In genomic region chr15:84241520-84241919, GRCm38 (mm10) we compare ENCODE assay signal across 18 mouse cellular contexts. TPM values are rescaled to one million over a fixed set of nuclear protein-coding genes. Genes with fewer than 3 reads are reported as not detected.
DNase-seq lines count a peak whose midpoint lies in the region; ATAC-seq and TF ChIP-seq lines count a peak whose summit lies in the region.
"Had no signal": no experiment of that assay in that cellular context is flagged by ENCODE, and none has a peak within 500 bp of the region (broad histone marks: within the 10 kb centered on the region; RNA-seq: fewer than 3 reads in every experiment).

No protein-coding gene starts in this region.

- H3K9ac ChIP-seq in heart, embryonic 13.5 days: peak overlapping the region; percentile 30
- H3K9ac ChIP-seq in heart, adult 2 months (ENCODE audit: low read depth, low read length): no peak overlapping the region
- no peak overlapping the region for H3K9ac ChIP-seq in midbrain, embryonic 11.5 days (ENCODE audit: low read length)
- no peak overlapping the region for H3K9ac ChIP-seq in midbrain, postnatal 0 days (replicated peaks; ENCODE audit: low read length, poor library complexity, severe bottlenecking)
- H3K9ac ChIP-seq: embryonic facial prominence, embryonic 13.5 days; hindbrain, embryonic 13.5 days had no signal

- no peak for TF ChIP-seq CTCF in heart, adult 2 months (IDR thresholded peaks at IDR 0.05)
- no peak for TF ChIP-seq CTCF in midbrain, postnatal 0 days (IDR thresholded peaks at IDR 0.05)

- no peak overlapping the region for H3K4me3 ChIP-seq in heart, embryonic 13.5 days
- H3K4me3 ChIP-seq in heart, adult 2 months: no peak overlapping the region
- H3K4me3 ChIP-seq in midbrain, embryonic 11.5 days (ENCODE audit: low read depth, low read length): no peak overlapping the region
- H3K4me3 ChIP-seq in midbrain, postnatal 0 days (ENCODE audit: low read depth, low read length): no peak overlapping the region
- H3K4me3 ChIP-seq in limb, embryonic 10.5 days: no peak overlapping the region
- H3K4me3 ChIP-seq: embryonic facial prominence, embryonic 13.5 days; forebrain, embryonic 10.5 days; hindbrain, embryonic 13.5 days had no signal

- H3K4me1 ChIP-seq in heart, embryonic 13.5 days: peaks cover 44% of the 10 kb centered on the region
- H3K4me1 ChIP-seq in heart, adult 2 months (ENCODE audit: control insufficient read depth, insufficient read depth, low read length): peaks cover 12% of the 10 kb centered on the region
- peaks cover 8% of the 10 kb centered on the region for H3K4me1 ChIP-seq in midbrain, embryonic 11.5 days (ENCODE audit: control insufficient read depth, insufficient read depth, low read length)
- peaks cover 7% of the 10 kb centered on the region for H3K4me1 ChIP-seq in midbrain, postnatal 0 days (ENCODE audit: insufficient read depth, low read length)
- peaks cover 54% of the 10 kb centered on the region for H3K4me1 ChIP-seq in limb, embryonic 10.5 days

- no peaks in the 10 kb centered on the region for H3K9me3 ChIP-seq in heart, embryonic 13.5 days
- no peaks in the 10 kb centered on the region for H3K9me3 ChIP-seq in midbrain, embryonic 11.5 days (ENCODE audit: control insufficient read depth, low read length)
- H3K9me3 ChIP-seq in midbrain, postnatal 0 days (ENCODE audit: low read length): no peaks in the 10 kb centered on the region
- no peaks in the 10 kb centered on the region for H3K9me3 ChIP-seq in limb, embryonic 10.5 days (replicated peaks)
- H3K9me3 ChIP-seq: embryonic facial prominence, embryonic 13.5 days; forebrain, embryonic 10.5 days; hindbrain, embryonic 13.5 days had no signal

- H3K27ac ChIP-seq in heart, embryonic 13.5 days (replicated peaks): no peak overlapping the region
- no peak overlapping the region for H3K27ac ChIP-seq in heart, adult 2 months
- no peak overlapping the region for H3K27ac ChIP-seq in midbrain, embryonic 11.5 days (ENCODE audit: low read depth, low read length)
- H3K27ac ChIP-seq in midbrain, postnatal 0 days (ENCODE audit: low read depth, low read length): no peak overlapping the region
- peak overlapping the region; percentile 72 for H3K27ac ChIP-seq in limb, embryonic 10.5 days
- H3K27ac ChIP-seq: embryonic facial prominence, embryonic 13.5 days; hindbrain, embryonic 13.5 days had no signal

- WGBS in heart, embryonic 13.5 days: 46% methylated on average over 7 of the region's 7 CpGs
- 42% methylated on average over 7 of the region's 7 CpGs for WGBS in heart, adult 2 months
- 37% methylated on average over 7 of the region's 7 CpGs for WGBS in midbrain, embryonic 11.5 days
- 38% methylated on average over 7 of the region's 7 CpGs for WGBS in midbrain, postnatal 0 days
- WGBS in limb, embryonic 10.5 days: 36% methylated on average over 7 of the region's 7 CpGs

- peaks cover 5% of the 10 kb centered on the region for H3K79me2 ChIP-seq in heart, adult 2 months (replicated peaks; ENCODE audit: control insufficient read depth, insufficient read depth, low read length)

- TF ChIP-seq EP300 in heart, adult 2 months (IDR thresholded peaks at IDR 0.05; ENCODE audit: insufficient read depth, low read depth, low read length): no peak

- DNase-seq in heart, adult 2 months: no peak
- peak; percentile 82 for DNase-seq in midbrain, embryonic 11.5 days (ENCODE audit: low spot score, missing footprints)
- DNase-seq in midbrain, postnatal 0 days (ENCODE audit: low spot score): no peak
- no peak for DNase-seq in limb, embryonic 10.5 days (ENCODE audit: low spot score)
- DNase-seq in adrenal gland, adult (ENCODE audit: inconsistent age in 2 of 2, low spot score in 1 of 2): no peak
- DNase-seq in ovary, postnatal 10 days (ENCODE audit: low spot score): no peak
- DNase-seq in cerebellum, postnatal 10 days: no peak
- DNase-seq: cerebellum, adult 9-11 months; lung, postnatal 10 days; right cerebral cortex, postnatal 25 days; thymus, postnatal 25 days had no signal

- intact Hi-C loops in heart, adult 2 months (cut with DNase I): no loop called here

- H3K27me3 ChIP-seq in heart, embryonic 13.5 days (replicated peaks): no peaks in the 10 kb centered on the region
- H3K27me3 ChIP-seq in heart, adult 2 months (ENCODE audit: control insufficient read depth, insufficient read depth, low read length): no peaks in the 10 kb centered on the region
- H3K27me3 ChIP-seq in midbrain, embryonic 11.5 days (ENCODE audit: control insufficient read depth, insufficient read depth, low read length): no peaks in the 10 kb centered on the region
- H3K27me3 ChIP-seq in midbrain, postnatal 0 days (ENCODE audit: insufficient read depth, low read length): no peaks in the 10 kb centered on the region
- 0 out of 2 replicates have a peak, but pooled peaks cover 2% of the 10 kb centered on the region for H3K27me3 ChIP-seq in limb, embryonic 10.5 days (ENCODE audit: low read depth, poor library complexity, severe bottlenecking)
- H3K27me3 ChIP-seq: embryonic facial prominence, embryonic 13.5 days; Patski had no signal

- no peak overlapping the region for H3K4me2 ChIP-seq in heart, embryonic 13.5 days
- no peak overlapping the region for H3K4me2 ChIP-seq in midbrain, embryonic 11.5 days
- no peak overlapping the region for H3K4me2 ChIP-seq in midbrain, postnatal 0 days (ENCODE audit: low read depth, low read length, poor library complexity, severe bottlenecking)
- H3K4me2 ChIP-seq: embryonic facial prominence, embryonic 13.5 days; hindbrain, embryonic 13.5 days had no signal

- no peak for ATAC-seq in heart, embryonic 13.5 days (ENCODE audit: extremely low read depth, insufficient number of reproducible peaks, low FRiP score, low TSS enrichment)
- no peak for ATAC-seq in midbrain, embryonic 11.5 days (ENCODE audit: low FRiP score)
- ATAC-seq in midbrain, postnatal 0 days (ENCODE audit: low FRiP score): no peak
- ATAC-seq: activated CD4-positive, CD25-positive, alpha-beta regulatory T cell, adult 4 months; intestine, embryonic 16.5 days; Patski had no signal

- TF ChIP-seq POLR2A in heart, adult 2 months (IDR thresholded peaks at IDR 0.05; ENCODE audit: insufficient read depth, low read depth, low read length): no peak

- peaks cover 13% of the 10 kb centered on the region for H3K36me3 ChIP-seq in heart, embryonic 13.5 days
- peaks cover 2% of the 10 kb centered on the region for H3K36me3 ChIP-seq in heart, adult 2 months (ENCODE audit: control insufficient read depth, insufficient read depth, low read length)
- no peaks in the 10 kb centered on the region for H3K36me3 ChIP-seq in midbrain, embryonic 11.5 days (ENCODE audit: control insufficient read depth, insufficient read depth, low read length)
- H3K36me3 ChIP-seq in midbrain, postnatal 0 days (ENCODE audit: insufficient read depth, low read length): no peaks in the 10 kb centered on the region
- H3K36me3 ChIP-seq in limb, embryonic 10.5 days: peaks cover 8% of the 10 kb centered on the region
- H3K36me3 ChIP-seq: embryonic facial prominence, embryonic 13.5 days; forebrain, embryonic 10.5 days; hindbrain, embryonic 13.5 days had no signal

RNA-seq across cellular contexts. Expression of gene Parvb, which starts 9.7 kb away (rescaled TPM):
- polyA plus RNA-seq in heart, embryonic 13.5 days (2015; fragmentation: Nextera tagmentation; extraction: Ambion mirVana): 12.7 and 15.5 TPM in 2 replicates
- 100 to 1,000 TPM in 1 of 2 experiments, 10 to 100 TPM in 1; 99.4 to 116 TPM for total RNA-seq in heart, adult 2 months (2021)
- polyA plus RNA-seq in heart, adult 2 months (2012; rRNA removed): 58.5 and 61.6 TPM in 2 replicates
- polyA plus RNA-seq in midbrain, embryonic 11.5 days (2014; fragmentation: Nextera tagmentation; extraction: Ambion mirVana): 10.2 and 10.8 TPM in 2 replicates
- 9.6 and 14.0 TPM in 2 replicates for total RNA-seq in midbrain, postnatal 0 days (2014; rRNA removed)
- polyA plus RNA-seq in midbrain, postnatal 0 days (2015; fragmentation: Nextera tagmentation; extraction: Ambion mirVana): 4.3 and 5.8 TPM in 2 replicates
- 9.0 and 11.0 TPM in 2 replicates for polyA plus RNA-seq in limb, embryonic 10.5 days (2016; fragmentation: Nextera tagmentation; extraction: Ambion mirVana)

RNA-seq across cellular contexts. Expression of gene Samm50, which starts 49.5 kb away (rescaled TPM):
- 103 and 117 TPM in 2 replicates for polyA plus RNA-seq in heart, embryonic 13.5 days (2015; fragmentation: Nextera tagmentation; extraction: Ambion mirVana)
- 100 to 1,000 TPM; 258 to 289 TPM for total RNA-seq in heart, adult 2 months (2021)
- 27.8 and 36.6 TPM in 2 replicates for polyA plus RNA-seq in heart, adult 2 months (2012; rRNA removed)
- polyA plus RNA-seq in midbrain, embryonic 11.5 days (2014; fragmentation: Nextera tagmentation; extraction: Ambion mirVana): 75.9 and 77.4 TPM in 2 replicates
- total RNA-seq in midbrain, postnatal 0 days (2014; rRNA removed): 38.9 and 39.7 TPM in 2 replicates
- 88.1 and 90.9 TPM in 2 replicates for polyA plus RNA-seq in midbrain, postnatal 0 days (2015; fragmentation: Nextera tagmentation; extraction: Ambion mirVana)
- polyA plus RNA-seq in limb, embryonic 10.5 days (2016; fragmentation: Nextera tagmentation; extraction: Ambion mirVana): 117 and 118 TPM in 2 replicates
